Mouse (Mus musculus) forebrain, embryonic 14.5 days (tissue): ENCODE results near the gene Rbfox2. TPM values are rescaled to one million over a fixed set of nuclear protein-coding genes. Genes with fewer than 3 reads are reported as not detected.

Source experiments
- ATAC-seq: fragments of 200-750 bp; cut with Nextera tagmentation; 2 replicates; pipeline ENCODE4 v1.8.0; 2017; ENCODE audit warnings: mild to moderate bottlenecking, moderate library complexity
- DNase-seq: peaks from one replicate; pipeline ENCODE4 v3.0.0-alpha.2; 2015; ENCODE audit warnings: low spot score
- H3K27ac ChIP-seq: fragments of 300-500 bp; sonication (generic); 2 replicates; pipeline ENCODE4 v1.5.1; 2014; ENCODE audit warnings: low read depth, mild to moderate bottlenecking, control low read depth, low read length, moderate library complexity
- H3K27me3 ChIP-seq: fragments of 300-500 bp; sonication (generic); replicated peaks from 2 replicates; pipeline ENCODE4 v1.6.1; 2014; ENCODE audit warnings: low read length, control low read depth, mixed read lengths; ENCODE audit not compliant: control insufficient read depth, insufficient read depth
- H3K36me3 ChIP-seq: fragments of 300-500 bp; sonication (generic); 2 replicates; pipeline ENCODE4 v1.6.1; 2014; ENCODE audit warnings: low read length, control low read depth; ENCODE audit not compliant: control insufficient read depth, insufficient read depth
- H3K4me1 ChIP-seq: fragments of 300-500 bp; sonication (generic); 2 replicates; pipeline ENCODE4 v1.6.1; 2014; ENCODE audit warnings: antibody characterized with exemption, low read length, control low read depth; ENCODE audit not compliant: control insufficient read depth, insufficient read depth
- H3K4me2 ChIP-seq: fragments of 300-500 bp; sonication (generic); 2 replicates; pipeline ENCODE4 v1.6.1; 2014; ENCODE audit warnings: mild to moderate bottlenecking, control low read depth, low read length
- H3K4me3 ChIP-seq: fragments of 300-500 bp; sonication (generic); 2 replicates; pipeline ENCODE4 v1.5.1; 2014; ENCODE audit warnings: low read depth, low read length, control low read depth
- H3K9ac ChIP-seq: fragments of 300-500 bp; sonication (generic); 2 replicates; pipeline ENCODE4 v1.6.1; 2014; ENCODE audit warnings: mild to moderate bottlenecking, low read length, control low read depth, moderate library complexity
- H3K9me3 ChIP-seq: fragments of 300-500 bp; sonication (generic); replicated peaks from 2 replicates; pipeline ENCODE4 v1.6.1; 2016; ENCODE audit warnings: low read length, control low read depth, mixed read lengths; ENCODE audit not compliant: control insufficient read depth
- WGBS: fragments of 180-500 bp; shearing (Covaris S2); extraction: QIAGEN DNeasy Blood & Tissue Kit; methylation state at CpG from one replicate; pipeline ENCODE4 v1.1.7; 2014; 5-methylcytosine and 5-hydroxymethylcytosine counted together
- polyA plus RNA-seq: library from polyadenylated mRNA; unstranded; fragments of >200 nt; fragmentation: Nextera tagmentation; extraction: Ambion mirVana; gene quantifications from 2 replicates; pipeline ENCODE4 v1.2.1, GENCODE M21; 2014

The Rbfox2 gene
- polyA plus RNA-seq, 1 experiment from 2014 or later = 186 TPM

GRCm38 (mm10) chr15:77138282-77138681, 168.5 kb downstream of the Rbfox2 start:
- no peaks in the 10 kb centered on the region for H3K9me3 ChIP-seq
- DNase-seq = no peak
- no peak overlapping the region for H3K9ac ChIP-seq
- no peak overlapping the region for H3K4me3 ChIP-seq
- no peak overlapping the region for H3K4me2 ChIP-seq
- WGBS = 91% methylated on average over 5 of the region's 5 CpGs
- H3K27ac ChIP-seq = no peak overlapping the region
- no peaks in the 10 kb centered on the region for H3K27me3 ChIP-seq
- ATAC-seq = no peak
- H3K4me1 ChIP-seq = 0 out of 2 replicates have a peak, but pooled peaks cover 3% of the 10 kb centered on the region
- peaks cover 15% of the 10 kb centered on the region; the same call in 1 of the 2 replicates for H3K36me3 ChIP-seq

DNA sequence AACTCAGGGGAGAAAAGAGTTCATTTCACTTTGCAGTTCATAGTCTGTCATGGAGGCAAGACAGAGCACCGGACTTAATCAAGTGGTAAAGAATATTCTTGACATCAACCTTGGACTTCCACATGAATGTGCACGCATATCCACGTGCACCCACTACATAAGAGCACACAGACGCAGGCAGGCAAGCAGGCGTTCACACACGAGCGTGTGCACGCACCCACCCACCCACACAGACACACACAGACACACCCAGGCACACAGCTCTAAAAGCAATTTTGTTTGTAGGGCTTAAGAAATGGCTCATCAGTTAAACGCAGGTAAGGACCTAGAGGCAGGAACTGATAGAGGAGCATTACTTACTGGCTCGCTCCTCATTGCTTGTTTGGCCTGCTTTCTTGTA, 172.3 kb downstream of the Rbfox2 start:
- 98% methylated on average over 10 of the region's 10 CpGs for WGBS

DNA sequence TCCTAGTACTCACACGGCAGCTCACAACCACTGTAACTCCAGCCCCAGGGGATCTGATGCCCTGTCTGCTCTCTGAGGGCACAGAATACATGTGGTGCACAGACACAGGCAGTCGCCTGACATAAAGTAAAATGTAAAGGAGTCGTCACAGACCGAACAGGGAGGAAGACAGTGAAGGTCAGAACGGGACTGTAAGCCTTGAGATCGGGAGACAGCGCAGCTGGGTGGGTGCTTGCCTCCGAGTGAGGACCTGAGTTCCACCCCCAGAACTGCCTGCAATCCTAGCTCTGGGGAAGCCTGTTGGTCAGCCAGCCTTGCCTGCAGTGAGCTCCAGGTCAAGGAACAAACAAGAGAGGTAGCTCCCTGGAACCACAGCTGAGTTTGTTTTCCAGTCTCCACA, 177.7 kb downstream of the Rbfox2 start:
- Histone ChIP-seq H3K9ac (no peak overlapping the region), H3K36me3 (peaks cover 40% of the 10 kb centered on the region), H3K4me1 (no peaks in the 10 kb centered on the region), H3K4me2 (no peak overlapping the region), H3K27me3 (no peaks in the 10 kb centered on the region), H3K4me3 (no peak overlapping the region), H3K9me3 (no peaks in the 10 kb centered on the region), H3K27ac (no peak overlapping the region)
- WGBS = 96% methylated on average over 8 of the region's 8 CpGs
- DNase-seq (no peak), ATAC-seq (no peak)

More for the DNA sequence above, 172.3 kb downstream of the Rbfox2 start:
- Histone ChIP-seq H3K9me3 (no peaks in the 10 kb centered on the region), H3K27ac (no peak overlapping the region), H3K4me2 (no peak overlapping the region), H3K4me1 (no peaks in the 10 kb centered on the region), H3K9ac (no peak overlapping the region), H3K4me3 (no peak overlapping the region), H3K27me3 (no peaks in the 10 kb centered on the region), H3K36me3 (peaks cover 34% of the 10 kb centered on the region)
- DNase-seq (no peak), ATAC-seq (no peak)

DNA sequence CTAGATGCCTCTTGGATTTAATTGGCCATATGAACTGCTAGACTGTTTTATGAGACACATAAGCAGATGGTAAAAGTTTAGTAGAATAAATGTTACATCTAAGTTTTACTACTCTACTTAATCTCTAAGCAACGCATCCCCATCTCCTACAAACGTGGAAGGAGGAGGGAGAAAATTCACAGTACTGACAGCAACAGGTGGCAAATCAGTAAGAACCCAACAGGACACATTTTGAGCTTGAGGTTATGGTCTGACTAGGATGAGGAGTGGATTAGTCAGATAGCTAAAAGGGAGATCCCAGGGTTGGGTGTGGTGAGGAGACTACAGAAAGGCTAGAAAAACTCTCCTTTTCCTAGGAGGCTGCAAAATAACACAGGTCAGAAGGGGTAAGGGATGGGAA, 179.1 kb downstream of the Rbfox2 start:
- H3K4me2 ChIP-seq = no peak overlapping the region
- DNase-seq = no peak
- 88% methylated on average over 2 of the region's 2 CpGs for WGBS
- no peak overlapping the region for H3K9ac ChIP-seq
- no peaks in the 10 kb centered on the region for H3K27me3 ChIP-seq
- peaks cover 39% of the 10 kb centered on the region for H3K36me3 ChIP-seq
- H3K4me3 ChIP-seq = no peak overlapping the region
- H3K27ac ChIP-seq = no peak overlapping the region
- no peak for ATAC-seq
- no peaks in the 10 kb centered on the region for H3K4me1 ChIP-seq
- no peaks in the 10 kb centered on the region for H3K9me3 ChIP-seq

- Histone ChIP-seq H3K4me1 (no peaks in the 10 kb centered on the region), H3K9ac (no peak overlapping the region), H3K4me2 (no peak overlapping the region), H3K27me3 (no peaks in the 10 kb centered on the region), H3K27ac (no peak overlapping the region), H3K4me3 (no peak overlapping the region), H3K36me3 (peaks cover 28% of the 10 kb centered on the region), H3K9me3 (no peaks in the 10 kb centered on the region)
- no peak for ATAC-seq
- 97% methylated on average over 3 of the region's 3 CpGs for WGBS
- DNase-seq = no peak
These were observed 180.1 kb downstream of the Rbfox2 start for GRCm38 (mm10) chr15:77126674-77127073.

DNA sequence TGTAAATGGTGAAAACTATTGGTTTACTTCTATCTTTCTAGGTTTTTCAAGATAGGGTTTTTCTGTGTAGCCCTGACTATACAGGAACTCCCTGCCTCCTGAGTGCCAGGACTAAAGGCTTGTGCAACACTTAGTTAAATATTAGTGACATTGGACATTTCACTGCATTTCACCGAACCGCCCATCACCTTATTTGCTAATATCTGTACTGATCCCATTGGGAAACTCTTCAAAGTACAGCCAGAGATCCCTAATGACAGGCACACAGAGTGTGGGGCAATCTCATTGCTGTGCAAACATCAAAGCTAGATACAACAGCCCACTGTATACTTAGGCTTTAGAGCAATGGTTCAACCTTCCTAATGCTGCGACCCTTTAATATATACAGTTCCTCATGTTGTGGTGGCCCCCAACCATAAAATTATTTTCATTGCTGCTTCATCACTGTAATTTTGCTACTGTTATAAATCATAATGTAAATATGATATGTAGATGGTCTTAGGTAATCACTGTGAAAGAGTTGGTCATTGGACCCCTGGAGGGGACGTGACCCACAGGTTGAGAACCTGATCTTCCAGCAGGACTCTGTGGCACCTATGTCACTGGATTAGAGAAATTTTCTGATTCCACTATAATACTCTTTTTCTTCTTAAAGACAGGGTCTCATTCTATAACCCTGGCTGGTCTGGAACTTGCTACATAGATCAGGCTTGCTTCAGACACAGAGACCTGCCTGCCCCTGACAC, 182.3 kb downstream of the Rbfox2 start:
- Histone ChIP-seq H3K27me3 (no peaks in the 10 kb centered on the region), H3K4me2 (no peak overlapping the region), H3K36me3 (peaks cover 9% of the 10 kb centered on the region), H3K27ac (no peak overlapping the region), H3K4me3 (no peak overlapping the region), H3K9ac (no peak overlapping the region), H3K9me3 (no peaks in the 10 kb centered on the region), H3K4me1 (no peaks in the 10 kb centered on the region)
- DNase-seq (no peak), ATAC-seq (no peak)
- 99% methylated on average over 4 of the region's 4 CpGs for WGBS

- H3K9ac ChIP-seq = no peak overlapping the region
- no peaks in the 10 kb centered on the region for H3K9me3 ChIP-seq
- H3K27ac ChIP-seq = no peak overlapping the region
- no peak for ATAC-seq
- WGBS = 93% methylated on average over 2 of the region's 2 CpGs
- no peaks in the 10 kb centered on the region for H3K27me3 ChIP-seq
- peaks cover 4% of the 10 kb centered on the region; the same call in 1 of the 2 replicates for H3K36me3 ChIP-seq
- H3K4me1 ChIP-seq = no peaks in the 10 kb centered on the region
- no peak overlapping the region for H3K4me2 ChIP-seq
- H3K4me3 ChIP-seq = no peak overlapping the region
- no peak for DNase-seq
These were observed 184.0 kb downstream of the Rbfox2 start for GRCm38 (mm10) chr15:77122824-77123223.

DNA sequence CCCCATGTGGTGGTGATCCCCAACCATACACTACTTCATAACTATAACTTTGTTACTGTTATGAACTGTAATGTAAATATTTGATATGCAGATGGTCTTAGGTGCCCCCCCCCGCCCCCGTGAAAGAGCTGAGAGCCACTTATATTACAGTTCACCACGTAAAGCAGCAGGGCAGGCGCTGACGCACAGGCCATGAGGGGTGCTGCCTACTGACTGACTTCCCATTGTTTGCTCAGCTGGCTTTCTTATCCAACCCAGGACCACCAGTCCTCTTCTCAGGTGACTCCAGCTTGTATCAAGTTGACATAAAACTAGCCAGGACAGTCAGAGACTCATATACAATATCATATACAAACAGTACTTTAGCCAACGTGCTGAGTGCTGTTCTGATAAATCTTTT, 184.6 kb downstream of the Rbfox2 start:
- H3K9ac ChIP-seq = no peak overlapping the region
- H3K4me1 ChIP-seq = no peaks in the 10 kb centered on the region
- H3K4me2 ChIP-seq = no peak overlapping the region
- no peak overlapping the region for H3K27ac ChIP-seq
- no peak overlapping the region for H3K4me3 ChIP-seq
- no peaks in the 10 kb centered on the region for H3K9me3 ChIP-seq
- 89% methylated on average over 6 of the region's 6 CpGs for WGBS
- peaks cover 4% of the 10 kb centered on the region; the same call in 1 of the 2 replicates for H3K36me3 ChIP-seq
- H3K27me3 ChIP-seq = no peaks in the 10 kb centered on the region
- ATAC-seq = no peak
- no peak for DNase-seq

- DNase-seq (no peak), ATAC-seq (no peak)
- Histone ChIP-seq H3K36me3 (peaks cover 24% of the 10 kb centered on the region), H3K4me1 (no peaks in the 10 kb centered on the region), H3K9me3 (no peaks in the 10 kb centered on the region), H3K9ac (no peak overlapping the region), H3K4me3 (no peak overlapping the region), H3K27me3 (no peaks in the 10 kb centered on the region), H3K4me2 (no peak overlapping the region), H3K27ac (no peak overlapping the region)
- WGBS = 96% methylated on average over 7 of the region's 7 CpGs
These were observed 187.1 kb downstream of the Rbfox2 start for GRCm38 (mm10) chr15:77119666-77120065.
